Mouse (Mus musculus) thymus, postnatal 36 days (tissue): ENCODE results near the gene Lrch1.

Experiments
- DNase-seq, 2 experiments: peaks; one replicate each; pipeline ENCODE4 v3.0.0; 2022; ENCODE audit warnings: mixed read lengths in 2 of 2

Lrch1 gene

DNA sequence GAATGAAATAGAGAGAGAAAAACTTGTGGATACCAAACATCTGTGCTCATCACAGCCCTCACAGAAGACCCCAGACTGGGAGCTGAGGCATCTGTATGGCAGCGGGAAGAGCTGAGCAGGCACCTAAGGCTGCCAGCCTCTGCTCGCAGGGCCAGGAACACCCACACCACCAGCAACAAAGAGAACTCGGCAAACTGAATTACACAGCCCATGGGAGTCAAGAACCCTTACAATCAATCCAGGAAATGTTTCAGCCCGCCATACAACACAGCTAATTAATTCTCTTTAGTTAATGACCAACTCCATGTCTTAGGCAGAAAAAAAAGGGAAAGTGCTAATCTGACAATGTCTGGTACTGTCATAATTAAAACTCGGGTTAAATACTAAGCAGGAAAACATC is 61.2 kb downstream of the Lrch1 start:
- no peak for DNase-seq

DNA sequence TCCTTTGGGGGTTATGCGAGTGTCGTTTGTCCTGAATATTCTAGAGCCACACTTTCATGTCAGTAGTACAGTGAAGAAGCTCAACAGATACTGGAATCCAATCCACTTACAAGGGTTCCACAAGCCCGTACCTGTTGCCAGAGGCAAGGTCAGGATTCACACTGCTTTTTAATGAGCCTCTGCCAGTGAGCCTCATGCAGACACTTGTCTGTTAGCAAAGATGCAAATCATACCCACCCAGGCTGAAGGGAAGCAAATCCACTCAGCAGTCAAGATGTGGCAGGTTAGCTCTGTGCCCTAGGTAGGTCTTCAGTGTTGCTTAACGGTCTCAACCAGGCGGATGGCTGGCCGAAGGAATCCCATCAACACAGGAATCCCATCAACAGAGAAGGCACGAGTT is 62.8 kb downstream of the Lrch1 start:
- no peak for DNase-seq

DNA sequence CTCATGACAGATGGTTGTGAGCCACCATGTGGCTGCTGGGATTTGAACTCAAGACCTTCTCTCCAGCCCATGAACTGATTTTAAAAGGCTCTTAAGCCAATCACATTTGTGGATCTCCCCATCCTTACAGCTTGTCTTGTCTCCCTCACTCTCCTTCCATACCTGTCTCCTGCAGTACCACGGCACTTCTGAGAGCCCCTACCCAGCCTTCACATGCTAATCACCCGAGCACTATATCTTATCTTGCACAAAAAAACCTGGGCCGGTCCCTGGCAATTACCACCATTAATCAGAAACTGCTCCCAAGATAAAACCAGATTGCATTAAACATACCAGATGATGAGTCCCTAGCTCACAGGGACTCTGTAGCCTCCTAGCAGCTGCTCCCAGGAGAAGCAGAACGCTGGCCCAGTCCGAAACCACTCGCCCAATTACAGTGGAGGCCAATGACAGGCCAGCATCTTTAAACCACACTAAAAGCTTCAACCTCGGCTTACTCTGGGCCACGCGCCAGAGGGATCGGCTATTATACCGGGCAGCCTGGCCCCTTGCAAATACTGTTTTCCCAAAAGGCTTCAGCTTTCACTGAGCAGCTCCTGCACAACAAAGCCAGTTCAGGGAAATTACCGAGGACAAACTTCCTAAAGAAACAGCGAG is 63.5 kb downstream of the Lrch1 start:
- no peak for DNase-seq

DNA sequence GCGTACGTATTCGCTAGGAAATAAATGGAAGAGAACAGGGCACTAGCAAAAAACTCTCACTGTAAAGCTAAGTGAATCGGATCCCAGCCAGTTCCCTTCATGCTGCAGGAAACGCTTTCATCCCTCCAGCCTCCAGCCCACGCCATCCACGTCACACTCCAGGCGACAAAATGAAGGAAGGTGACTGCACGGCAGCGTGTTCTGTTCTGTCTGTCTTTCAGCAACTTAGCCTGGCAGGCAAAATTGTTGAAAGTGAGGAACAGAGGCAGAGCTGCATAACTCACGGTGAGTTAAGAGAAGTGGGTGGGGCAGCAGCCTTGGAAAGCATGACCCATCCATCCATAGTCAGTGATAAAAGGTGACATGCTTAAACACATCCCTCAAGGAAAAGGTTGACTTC is 64.5 kb downstream of the Lrch1 start:
- DNase-seq, result no peak

DNA sequence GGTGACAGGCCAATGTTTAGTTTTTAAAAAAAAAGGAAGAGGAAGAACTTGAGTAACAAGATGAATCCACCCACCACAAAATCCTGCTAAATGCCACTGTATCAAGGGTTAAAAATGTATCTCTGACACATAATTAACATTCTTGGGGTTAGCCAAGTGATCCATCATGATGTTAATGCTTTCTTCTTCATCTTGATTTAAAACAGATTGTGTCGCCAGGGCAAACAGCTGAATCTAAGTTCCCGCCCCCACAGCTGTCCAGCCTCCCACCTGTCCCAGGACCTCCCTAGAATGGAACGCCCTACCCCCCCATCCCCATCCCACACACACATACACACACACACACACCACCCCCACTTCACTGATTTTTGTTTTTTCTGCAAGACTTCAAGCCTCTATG is 64.9 kb downstream of the Lrch1 start:
- DNase-seq, result no peak

DNA sequence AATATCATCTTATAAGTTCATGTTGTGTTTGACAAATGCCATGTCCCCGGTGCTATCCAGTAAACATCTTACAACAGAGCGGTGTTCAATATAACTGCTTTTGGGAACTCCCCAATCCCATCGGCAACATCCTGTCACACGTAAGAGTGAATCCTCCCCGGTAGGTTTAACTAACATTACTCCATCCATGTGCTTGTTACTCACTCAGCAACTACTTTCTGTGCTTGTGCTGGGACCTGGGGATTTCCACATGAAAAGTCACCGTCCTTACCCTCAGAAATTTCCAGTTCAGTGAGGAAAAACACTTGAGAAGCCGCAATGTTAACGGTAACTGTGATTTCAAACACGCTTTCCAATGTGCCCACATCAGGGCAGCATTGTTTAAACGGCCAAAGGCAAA is 66.8 kb downstream of the Lrch1 start:
- no peak for DNase-seq

DNA sequence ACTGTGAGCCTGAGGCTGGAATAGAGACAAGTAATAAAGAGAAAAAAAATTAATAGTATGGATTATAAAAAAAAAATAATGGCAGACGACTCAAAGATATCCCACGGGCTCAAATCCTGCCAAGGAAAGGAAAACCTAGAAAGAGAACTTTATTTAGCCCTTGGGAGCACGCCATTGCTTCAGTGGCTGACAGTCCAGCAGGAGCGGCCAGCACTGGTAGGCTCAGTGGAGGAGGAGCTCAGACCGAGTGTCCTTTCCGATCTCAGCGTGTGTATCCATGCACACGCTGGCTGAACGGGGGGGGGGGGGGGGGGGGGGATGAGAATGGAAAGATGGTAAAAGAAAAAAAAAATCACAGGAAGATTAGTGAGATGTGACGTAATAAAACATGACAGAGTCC is 68.2 kb downstream of the Lrch1 start:
- no peak for DNase-seq

DNA sequence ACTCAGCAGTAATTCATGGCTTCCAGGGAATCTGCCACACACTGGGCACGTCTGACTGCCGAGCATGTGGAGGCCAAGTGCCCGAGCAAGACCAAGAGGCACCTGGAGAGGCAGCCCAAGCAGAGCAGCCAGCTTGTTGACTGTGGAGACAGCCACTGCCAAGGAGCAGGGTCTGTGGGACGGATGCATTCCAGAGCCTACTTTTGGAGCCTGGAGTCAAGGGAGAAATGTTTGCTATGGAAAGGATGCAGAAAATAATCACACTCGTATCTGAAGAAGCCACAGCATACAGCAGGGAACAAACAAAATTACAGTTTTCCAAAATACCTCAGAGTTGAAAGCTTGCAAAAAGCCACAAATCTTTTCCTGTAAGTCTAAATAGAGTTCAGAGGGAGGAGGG is 70.4 kb downstream of the Lrch1 start:
- no peak for DNase-seq

DNA sequence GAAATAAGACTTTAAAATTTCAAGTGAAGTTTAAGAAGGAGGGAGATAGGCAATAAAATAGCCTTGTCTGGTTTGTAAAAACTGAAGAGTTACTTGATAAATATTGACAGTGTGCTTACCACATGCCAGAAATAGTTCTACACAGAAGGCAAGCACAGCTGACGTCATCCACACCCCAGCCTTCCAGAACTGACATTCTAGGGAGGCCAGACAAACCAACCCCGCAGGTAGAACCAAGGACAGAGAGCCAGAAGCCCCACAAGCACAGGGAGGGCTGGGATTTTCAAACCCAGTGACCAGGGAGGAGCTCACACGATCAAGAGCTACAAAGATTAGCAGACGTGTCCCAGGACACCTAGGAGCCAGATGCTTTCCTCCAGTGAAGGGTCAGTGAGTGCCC is 76.5 kb downstream of the Lrch1 start:
- no peak for DNase-seq

DNA sequence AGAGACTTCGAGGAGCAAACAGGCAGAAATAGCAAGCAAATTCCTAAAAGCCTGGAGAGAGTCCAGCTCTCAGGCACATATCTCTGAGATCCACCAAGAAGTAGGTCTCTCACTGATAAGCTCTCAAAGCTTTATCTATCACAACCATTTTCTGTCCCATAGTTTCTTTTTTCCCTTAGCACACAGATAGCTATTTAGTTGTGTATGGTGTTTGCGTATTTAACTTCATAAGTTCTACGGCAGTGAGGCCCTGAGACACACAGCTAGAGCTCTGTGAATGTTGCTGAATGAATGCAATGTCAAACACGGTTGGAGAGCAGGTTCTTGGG is 78.8 kb downstream of the Lrch1 start:
- DNase-seq, result no peak

DNA sequence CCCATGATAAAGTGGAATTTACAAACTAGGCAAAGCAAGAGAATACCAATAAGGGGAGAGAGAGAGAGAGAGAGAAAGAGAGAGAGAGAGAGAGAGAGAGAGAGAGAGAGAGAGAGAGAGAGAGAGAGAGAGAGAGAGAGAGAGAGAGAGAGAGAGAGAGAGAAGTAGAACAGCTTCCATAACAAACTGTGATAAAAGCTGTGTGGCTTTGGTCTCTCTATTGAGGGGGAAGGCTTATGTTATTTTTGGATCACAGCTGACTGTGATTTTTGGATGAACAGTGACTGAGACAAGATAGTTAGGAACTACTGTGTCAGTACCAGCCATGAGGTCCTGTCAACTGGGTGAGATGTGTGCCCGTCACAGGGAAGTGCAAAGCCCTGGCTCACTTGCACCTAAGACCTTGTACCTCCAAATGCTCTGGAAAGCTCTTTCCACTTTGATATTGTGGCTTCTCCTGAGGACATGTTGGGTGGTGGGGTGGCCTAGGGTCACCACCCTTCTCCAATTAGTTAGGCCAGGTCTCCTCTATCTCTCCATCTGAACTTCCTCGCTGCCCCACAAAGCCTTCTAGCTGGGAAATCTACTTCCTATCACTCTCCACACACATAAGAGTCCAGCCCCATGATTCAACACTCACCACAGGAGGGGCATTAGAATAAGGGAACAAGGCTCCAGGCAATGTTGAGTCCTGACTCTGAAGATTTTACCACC is 79.3 kb downstream of the Lrch1 start:
- DNase-seq, result no peak

DNA sequence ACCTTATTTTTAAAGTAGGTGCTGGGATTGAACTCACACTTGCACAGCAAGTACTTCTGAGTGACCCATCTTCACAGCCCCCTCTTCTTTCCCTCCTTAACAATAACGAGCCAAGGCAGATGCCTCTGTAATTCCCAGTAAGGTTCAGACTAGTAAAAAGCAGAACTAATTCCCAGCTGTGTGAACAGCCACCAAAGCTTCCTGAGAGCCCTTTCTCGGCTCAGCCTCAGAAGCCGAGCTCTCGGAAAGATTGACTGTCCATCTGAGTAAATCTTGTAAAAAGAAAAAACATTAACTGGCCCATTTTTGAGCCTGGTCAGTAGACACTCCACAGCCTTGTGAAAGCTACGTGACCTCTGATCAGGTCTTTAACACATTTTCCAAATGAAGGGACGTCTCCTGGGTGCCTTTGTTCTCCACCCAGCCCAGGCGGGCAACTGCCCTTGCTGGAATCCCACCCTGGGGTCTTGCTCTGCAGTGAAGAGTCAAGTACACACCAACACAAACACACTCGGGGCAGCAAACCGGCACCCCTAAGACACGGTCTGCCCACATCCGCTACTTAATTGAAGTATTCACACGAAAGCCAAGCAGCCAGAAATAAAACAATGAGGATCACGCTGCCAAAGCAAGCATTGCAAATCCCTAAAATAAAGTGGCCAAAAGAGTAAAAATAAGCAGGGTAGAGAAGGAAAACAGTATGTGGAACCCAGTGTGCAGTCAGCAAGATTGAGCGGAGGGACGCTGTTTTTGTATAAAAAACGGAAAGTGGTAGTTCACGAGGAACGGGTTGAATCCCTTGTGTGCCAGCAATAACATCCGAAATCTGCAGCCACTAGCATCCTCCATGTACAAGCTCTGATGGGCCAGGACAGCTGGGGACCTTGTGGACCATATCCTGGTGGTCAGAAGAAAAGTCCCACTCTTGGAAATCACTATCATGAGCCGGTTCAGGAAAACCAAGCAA is 80.3 kb downstream of the Lrch1 start:
- no peak for DNase-seq

DNA sequence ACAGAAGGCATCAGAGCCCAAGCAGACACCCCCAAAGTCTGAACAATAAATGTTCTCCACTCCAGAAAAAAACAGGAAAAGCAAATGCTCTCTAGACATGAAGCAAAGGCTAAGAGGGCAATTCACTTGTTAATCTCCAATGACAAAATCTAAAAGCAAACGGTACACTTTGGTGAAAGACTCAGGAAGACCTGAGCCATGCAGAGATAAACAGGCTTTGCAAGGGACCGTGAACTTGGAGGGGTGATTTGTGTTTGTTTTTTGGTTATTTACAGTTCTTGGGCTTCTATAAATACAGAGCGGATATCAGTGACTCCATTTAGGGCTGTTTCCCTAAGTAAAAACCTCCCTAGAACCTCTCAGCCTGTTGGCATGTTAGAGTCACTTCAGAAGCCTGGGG is 81.9 kb downstream of the Lrch1 start:
- no peak for DNase-seq

DNA sequence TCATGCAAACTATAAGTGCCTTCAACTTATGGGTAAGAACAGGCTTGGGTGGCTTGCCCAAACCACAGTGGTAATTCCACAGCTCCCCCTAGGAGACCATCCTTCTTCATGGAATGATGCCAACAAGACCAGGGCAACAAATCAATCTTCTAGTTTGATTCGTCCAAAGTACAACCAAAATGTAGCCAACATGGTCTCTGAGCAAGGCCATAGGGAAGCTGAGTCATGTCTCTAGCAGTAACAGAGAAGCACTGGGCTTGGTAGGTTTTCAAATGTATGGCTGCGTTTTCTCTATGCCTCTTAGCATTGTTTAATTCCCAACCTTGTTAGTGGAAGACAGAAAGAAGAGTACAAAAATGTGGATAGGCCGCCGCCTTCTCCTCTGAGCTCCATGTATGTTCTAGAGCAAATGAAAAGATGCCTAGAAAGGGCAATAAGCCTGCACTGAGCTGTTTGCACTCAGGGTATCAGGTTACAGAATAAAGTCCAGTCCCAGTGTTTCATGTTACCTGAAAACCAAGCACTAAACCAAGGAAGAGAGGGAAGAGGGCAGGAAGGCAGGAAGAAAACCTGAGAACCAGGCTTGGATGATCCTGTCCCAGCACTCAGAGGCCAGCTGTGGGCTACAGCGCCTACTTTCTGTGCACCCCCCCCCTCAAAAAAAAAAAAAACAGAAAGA is 82.7 kb downstream of the Lrch1 start:
- no peak for DNase-seq

DNA sequence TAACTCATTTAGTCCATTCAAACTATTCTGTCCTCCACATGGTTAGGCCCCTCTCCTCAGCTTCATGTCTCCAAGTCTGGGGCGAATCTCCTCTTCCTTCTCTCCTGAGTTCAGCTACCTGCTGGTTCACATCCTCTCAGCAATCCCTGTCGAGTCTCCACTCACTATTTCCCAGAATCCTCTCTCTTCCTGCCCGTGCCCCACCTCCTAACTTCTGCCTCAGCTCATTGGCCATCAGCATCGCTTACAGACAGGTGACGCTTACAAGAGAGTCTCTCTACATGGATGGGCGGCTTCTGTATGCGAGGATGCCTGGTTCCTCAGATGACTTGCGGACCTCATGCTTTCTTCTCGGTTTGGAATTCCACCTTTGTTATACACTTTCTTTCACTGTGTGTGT is 86.2 kb downstream of the Lrch1 start:
- no peak for DNase-seq

DNA sequence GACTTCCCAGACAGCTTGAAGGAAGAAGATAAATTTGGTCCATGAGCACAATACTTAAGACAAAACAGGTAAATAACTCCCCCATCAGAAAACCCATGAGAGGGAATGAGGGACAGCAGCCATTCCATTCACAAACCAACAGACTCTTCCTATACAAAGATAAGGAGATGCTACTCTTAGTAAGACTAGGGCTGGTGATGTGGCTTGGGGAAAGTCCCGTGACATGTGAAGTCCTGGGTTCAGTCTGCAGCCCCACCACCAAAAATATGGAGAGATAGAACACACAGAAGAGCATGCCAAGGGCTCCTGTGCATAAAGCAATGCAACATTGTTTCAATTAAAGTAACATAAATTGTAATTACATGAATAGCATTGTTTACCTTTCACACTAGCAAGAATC is 88.5 kb downstream of the Lrch1 start:
- no peak for DNase-seq

DNA sequence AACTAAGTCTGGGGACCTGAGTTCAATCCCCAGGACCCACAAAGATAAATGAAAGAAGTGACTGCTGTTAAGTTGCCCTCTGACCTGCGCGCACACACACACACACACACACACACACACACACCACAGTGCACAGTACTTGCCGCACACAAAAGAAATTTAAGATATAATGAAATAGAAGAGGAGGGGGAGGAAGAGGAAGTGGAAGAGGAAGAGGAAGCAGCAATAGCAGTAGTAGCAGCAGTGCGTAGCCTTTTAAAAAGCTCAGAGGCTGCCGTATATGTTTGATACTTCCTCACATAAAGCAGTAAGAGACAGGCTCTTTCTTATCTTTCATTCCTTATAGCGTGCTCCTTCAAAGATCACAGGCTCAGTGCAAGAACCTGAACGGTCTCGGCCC is 92.2 kb downstream of the Lrch1 start:
- no peak for DNase-seq

DNA sequence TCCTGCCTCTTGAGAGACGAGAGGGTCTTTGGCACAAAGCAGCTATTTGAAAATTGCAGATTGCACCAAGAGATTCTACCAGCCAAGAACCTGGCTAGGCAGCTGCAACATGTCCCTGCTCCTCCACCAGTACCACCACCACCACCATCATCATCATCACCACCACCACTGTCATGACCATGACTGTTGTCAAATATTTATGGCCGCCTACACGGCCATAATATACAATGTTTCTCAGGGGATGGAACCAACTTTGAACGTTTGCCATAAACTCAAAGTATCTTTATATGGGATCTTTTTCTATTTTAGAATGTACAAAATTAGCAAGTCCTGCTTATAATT is 93.9 kb downstream of the Lrch1 start:
- no peak for DNase-seq

DNA sequence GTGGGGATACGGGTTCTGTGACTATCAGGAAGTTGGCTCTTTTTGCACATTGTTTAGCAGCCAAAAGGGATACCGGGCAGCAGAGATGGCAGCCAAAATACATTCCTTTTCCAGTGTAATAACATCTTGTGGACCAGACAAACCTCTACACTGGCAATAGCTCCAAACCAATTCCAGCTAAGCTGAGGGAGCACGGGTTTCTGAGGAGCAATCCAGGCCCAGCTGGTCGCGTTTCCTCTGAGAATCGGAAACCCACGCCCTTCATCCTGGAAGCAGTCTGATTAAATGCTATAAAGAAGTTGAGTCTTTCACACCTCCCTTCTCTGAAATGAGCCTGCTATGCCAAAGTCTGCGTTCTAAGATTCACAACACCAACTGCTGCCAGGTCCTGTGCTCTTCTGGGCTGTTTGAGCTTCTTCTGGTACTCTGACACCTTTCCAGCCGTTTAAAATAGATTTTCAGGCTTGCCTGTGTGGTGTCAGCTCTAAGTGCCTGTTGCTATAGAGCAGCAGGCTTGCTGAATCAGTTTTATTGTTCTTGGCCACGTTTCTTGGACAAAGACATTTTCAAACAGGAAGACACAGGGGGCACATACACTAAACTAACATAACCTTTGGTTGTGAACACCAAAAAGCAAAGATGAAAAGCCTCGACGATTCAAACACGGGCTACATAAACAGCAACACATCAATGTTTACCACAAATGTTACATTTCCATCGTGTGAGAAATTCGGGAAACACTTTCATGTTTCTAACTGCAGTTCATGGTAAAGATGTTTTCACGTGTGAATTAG is 94.5 kb downstream of the Lrch1 start:
- no peak for DNase-seq

DNA sequence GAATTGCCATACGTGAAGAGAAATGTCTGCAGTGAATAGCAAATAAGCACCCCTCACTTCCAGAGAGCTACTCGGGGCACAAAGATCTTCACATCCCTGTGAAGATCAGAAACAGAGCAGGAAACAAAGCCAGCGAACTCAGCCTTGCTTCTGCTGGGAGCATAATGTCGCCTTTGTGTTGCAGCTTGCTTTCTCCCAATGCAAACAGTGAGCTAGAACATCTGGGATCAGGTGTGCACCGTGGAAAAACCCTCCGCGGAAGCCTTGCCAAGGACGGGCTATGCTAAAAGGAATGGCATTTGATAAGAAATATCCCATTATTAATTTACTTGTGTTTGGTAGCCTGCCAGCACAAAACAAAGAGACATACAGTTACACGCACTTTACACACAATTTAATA is 95.8 kb downstream of the Lrch1 start:
- DNase-seq, result no peak

DNA sequence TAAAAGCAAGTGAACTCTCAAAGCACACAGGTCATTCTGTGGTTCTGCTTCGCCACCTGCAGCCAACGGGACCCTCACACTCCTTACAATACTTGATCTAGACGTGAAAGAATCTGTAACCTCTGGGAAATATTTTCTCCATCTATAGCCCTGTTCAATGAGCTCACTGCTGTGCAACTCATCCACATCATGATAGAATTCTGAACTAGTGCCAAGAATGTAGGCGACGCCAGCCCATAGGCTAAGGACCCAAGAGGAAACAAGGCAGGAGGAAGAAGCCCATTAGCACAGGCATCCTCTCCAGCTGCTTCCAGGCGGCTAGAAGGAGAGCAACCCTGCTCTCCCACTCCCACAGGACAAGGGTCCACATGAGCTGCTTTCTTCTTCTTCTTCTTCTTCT is 98.7 kb downstream of the Lrch1 start:
- DNase-seq, result no peak

DNA sequence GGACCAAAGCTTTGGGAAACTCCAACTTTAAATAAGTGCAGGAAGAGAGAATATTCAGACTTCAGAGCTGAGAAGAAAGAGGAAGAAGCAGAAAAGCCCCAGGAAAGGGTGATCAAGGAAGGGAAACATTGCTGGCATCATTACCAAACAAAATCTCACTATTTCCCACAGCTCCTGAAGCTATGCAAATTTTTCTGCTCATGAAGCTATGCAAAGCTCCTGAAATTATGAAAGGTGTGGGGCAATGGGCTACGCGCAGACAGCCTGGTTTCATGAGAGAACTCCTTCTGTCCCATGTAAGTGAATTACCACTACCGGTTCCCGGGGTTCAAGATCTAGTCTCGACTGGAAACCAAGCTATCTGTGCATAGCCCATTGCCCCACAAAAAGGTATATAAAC is 99.5 kb downstream of the Lrch1 start:
- DNase-seq, result no peak
